Mouse (Mus musculus) cerebellum, adult 11-12 months (tissue): ENCODE data around the gene Med9.

Experiments used
- DNase-seq: peaks from one replicate; pipeline ENCODE4 v3.0.0; 2022

Med9 gene

GRCm38 (mm10) chr11:59948401-59948767 lies 378 bp downstream of the Med9 start:
- no peak for DNase-seq

GRCm38 (mm10) chr11:59952892-59953291 lies 4.9 kb downstream of the Med9 start:
- no peak for DNase-seq

GRCm38 (mm10) chr11:59956749-59957148 lies 8.7 kb downstream of the Med9 start:
- no peak for DNase-seq

- no peak for DNase-seq
Observed at GRCm38 (mm10) chr11:59959453-59959852, 11.4 kb downstream of the Med9 start.

GRCm38 (mm10) chr11:59960476-59961337 lies 12.7 kb downstream of the Med9 start:
- no peak for DNase-seq

- no peak for DNase-seq
Observed at GRCm38 (mm10) chr11:59961338-59961875, 13.4 kb downstream of the Med9 start.

GRCm38 (mm10) chr11:59962590-59962989 lies 14.6 kb downstream of the Med9 start:
- DNase-seq = no peak

- peak; percentile 32 for DNase-seq
Observed at GRCm38 (mm10) chr11:59963364-59964162, 15.6 kb downstream of the Med9 start.

- peak; percentile 26 for DNase-seq
Observed at GRCm38 (mm10) chr11:59964163-59964758, 16.3 kb downstream of the Med9 start.

- DNase-seq = peak; percentile 87
Observed at GRCm38 (mm10) chr11:59964818-59965217, 16.8 kb downstream of the Med9 start, which contains the start of gene Rasd1. TSS of gene Rasd1 (minus strand) at chr11:59964944.

- peak; percentile 78 for DNase-seq
Observed at GRCm38 (mm10) chr11:59965227-59966101, 17.5 kb downstream of the Med9 start.

GRCm38 (mm10) chr11:59966102-59966483 lies 18.1 kb downstream of the Med9 start:
- no peak for DNase-seq

GRCm38 (mm10) chr11:59967765-59968164 lies 19.8 kb downstream of the Med9 start:
- no peak for DNase-seq

- no peak for DNase-seq
Observed at GRCm38 (mm10) chr11:59970780-59971179, 22.8 kb downstream of the Med9 start.

GRCm38 (mm10) chr11:59971691-59972090 lies 23.7 kb downstream of the Med9 start:
- no peak for DNase-seq

- DNase-seq = no peak
Observed at GRCm38 (mm10) chr11:59973389-59973788, 25.4 kb downstream of the Med9 start.

GRCm38 (mm10) chr11:59975241-59975640 lies 27.2 kb downstream of the Med9 start:
- DNase-seq = no peak

GRCm38 (mm10) chr11:59977831-59978230 lies 29.8 kb downstream of the Med9 start:
- DNase-seq = no peak

- DNase-seq = no peak
Observed at GRCm38 (mm10) chr11:59989406-59989805, 41.4 kb downstream of the Med9 start.

- DNase-seq = no peak
Observed at GRCm38 (mm10) chr11:59991365-59991764, 43.4 kb downstream of the Med9 start.

GRCm38 (mm10) chr11:59994318-59994717 lies 46.3 kb downstream of the Med9 start:
- no peak for DNase-seq
